Mouse (Mus musculus) testis, adult 2 months (tissue): ENCODE results near the gene Wnk1. TPM values are rescaled to one million over a fixed set of nuclear protein-coding genes. Genes with fewer than 3 reads are reported as not detected.

Experiments
- H3K27ac ChIP-seq: fragments of 200-500 bp; 2 replicates; pipeline ENCODE4 v1.5.1; 2012; ENCODE audit warnings: low read depth, low read length; ENCODE audit not compliant: control insufficient read depth, insufficient read depth
- H3K27me3 ChIP-seq: fragments of 200-500 bp; 2 replicates; pipeline ENCODE4 v1.6.1; 2012; ENCODE audit warnings: mild to moderate bottlenecking, low read length, moderate library complexity; ENCODE audit not compliant: control insufficient read depth, insufficient read depth
- H3K36me3 ChIP-seq: fragments of 200-500 bp; 2 replicates; pipeline ENCODE4 v1.6.1; 2012; ENCODE audit warnings: mild to moderate bottlenecking, low read length; ENCODE audit not compliant: control insufficient read depth, insufficient read depth
- H3K4me1 ChIP-seq: fragments of 200-500 bp; 2 replicates; pipeline ENCODE4 v1.6.1; 2012; ENCODE audit warnings: low read length; ENCODE audit not compliant: control insufficient read depth, insufficient read depth
- H3K4me3 ChIP-seq: fragments of 200-500 bp; 2 replicates; pipeline ENCODE4 v1.5.1; 2012; ENCODE audit warnings: low read depth, mild to moderate bottlenecking, low read length, moderate library complexity, mixed read lengths; ENCODE audit not compliant: control insufficient read depth
- CTCF ChIP-seq: fragments of 200-500 bp; IDR thresholded peaks from 2 replicates; pipeline ENCODE4 v1.5.1; 2012; ENCODE audit warnings: low read depth, mild to moderate bottlenecking, inconsistent platforms, low read length, moderate library complexity; ENCODE audit not compliant: control insufficient read depth, insufficient read depth, insufficient replicate concordance
- POLR2A ChIP-seq: fragments of 200-500 bp; IDR thresholded peaks from 2 replicates; pipeline ENCODE4 v1.6.1; 2012; ENCODE audit warnings: low read depth, mild to moderate bottlenecking, inconsistent platforms, low read length, moderate library complexity; ENCODE audit not compliant: control insufficient read depth
- polyA plus RNA-seq: library from polyadenylated mRNA; depleted of rRNA; stranded (reverse); fragments of >200 nt; gene quantifications from 2 replicates; pipeline ENCODE4 v1.2.3, GENCODE M21; 2012

The Wnk1 gene
- polyA plus RNA-seq, 1 experiment = 137 TPM

DNA sequence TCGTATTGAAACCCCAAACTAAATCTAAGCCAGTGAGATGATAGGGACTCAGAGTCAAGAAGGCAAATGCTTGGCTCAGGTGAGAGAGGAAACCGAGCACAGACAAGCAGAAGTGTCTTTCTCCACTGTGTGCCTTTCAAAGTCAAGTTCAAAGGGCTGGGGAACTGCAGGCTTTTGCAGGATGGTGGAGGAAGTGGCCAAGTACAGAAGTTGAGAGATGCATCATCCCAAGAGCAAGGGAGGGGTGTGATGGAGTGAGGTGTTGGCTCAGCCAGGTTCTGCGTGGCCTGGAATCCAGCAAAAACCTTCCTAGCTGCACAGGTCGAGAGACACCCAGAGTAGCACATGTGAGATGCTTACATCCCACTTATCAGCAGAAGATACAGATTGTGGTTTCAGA lies 43.0 kb upstream of the Wnk1 start:
- Histone ChIP-seq H3K27me3 (no peaks in the 10 kb centered on the region), H3K36me3 (no peaks in the 10 kb centered on the region), H3K4me3 (no peak overlapping the region), H3K4me1 (peaks cover 3% of the 10 kb centered on the region; the same call in 1 of the 2 replicates), H3K27ac (no peak overlapping the region)
- TF ChIP-seq CTCF (no peak), POLR2A (no peak)

DNA sequence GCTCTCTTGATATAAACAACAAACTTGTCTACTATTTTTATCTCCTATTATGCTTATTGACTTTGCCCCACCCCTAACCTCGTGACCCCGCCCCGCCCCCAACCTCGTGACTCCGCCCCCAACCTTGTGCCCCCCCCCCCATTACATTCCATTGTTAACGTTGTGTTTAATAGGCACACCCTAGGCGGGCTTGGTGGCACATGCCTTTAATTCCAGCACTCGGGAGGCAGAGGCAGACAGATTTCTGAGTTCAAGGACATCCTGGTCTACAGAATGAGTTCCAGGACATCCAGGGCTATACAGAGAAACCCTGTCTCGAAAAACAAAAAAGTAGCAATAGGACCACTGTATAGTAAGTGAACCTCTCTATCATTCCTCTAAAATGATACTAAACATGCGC lies 41.1 kb upstream of the Wnk1 start:
- Histone ChIP-seq H3K27ac (no peak overlapping the region), H3K36me3 (no peaks in the 10 kb centered on the region), H3K27me3 (no peaks in the 10 kb centered on the region), H3K4me3 (no peak overlapping the region), H3K4me1 (peaks cover 3% of the 10 kb centered on the region; the same call in 1 of the 2 replicates)
- TF ChIP-seq CTCF = no peak
- TF ChIP-seq POLR2A = no peak

- Histone ChIP-seq H3K27me3 (no peaks in the 10 kb centered on the region), H3K4me3 (no peak overlapping the region)
These were observed 38.4 kb upstream of the Wnk1 start for GRCm38 (mm10) chr6:120076619-120077450.

DNA sequence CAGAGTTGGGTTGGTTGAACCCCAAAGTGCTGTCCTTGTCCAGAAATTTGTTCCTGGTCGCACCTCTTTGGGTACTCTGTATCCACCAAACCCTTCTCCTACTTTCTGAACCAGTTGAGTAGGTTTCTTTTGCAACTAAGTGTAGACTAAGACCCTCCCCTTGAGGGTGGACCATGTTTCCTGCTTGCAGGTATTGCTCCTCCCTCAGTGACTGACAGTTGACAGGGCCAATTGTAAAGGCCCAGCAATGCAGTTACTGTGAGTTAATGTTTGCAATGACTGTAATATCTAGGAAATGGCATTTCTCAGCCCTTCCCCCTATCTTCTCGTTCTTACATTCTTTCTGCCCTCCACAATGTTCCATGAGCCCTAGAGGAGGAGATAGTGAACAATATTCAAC lies 34.2 kb upstream of the Wnk1 start:
- Histone ChIP-seq H3K4me1 (no peaks in the 10 kb centered on the region; the same call in 1 of the 2 replicates), H3K36me3 (no peaks in the 10 kb centered on the region), H3K4me3 (no peak overlapping the region), H3K27ac (no peak overlapping the region), H3K27me3 (no peaks in the 10 kb centered on the region)
- no peak for TF ChIP-seq CTCF
- TF ChIP-seq POLR2A = no peak

More at GRCm38 (mm10) chr6:120076619-120077450, 38.4 kb upstream of the Wnk1 start:
- TF ChIP-seq POLR2A (no peak), CTCF (no peak)
- H3K4me1 ChIP-seq = peaks cover 3% of the 10 kb centered on the region; the same call in 1 of the 2 replicates
- no peak overlapping the region for H3K27ac ChIP-seq
- H3K36me3 ChIP-seq = no peaks in the 10 kb centered on the region

DNA sequence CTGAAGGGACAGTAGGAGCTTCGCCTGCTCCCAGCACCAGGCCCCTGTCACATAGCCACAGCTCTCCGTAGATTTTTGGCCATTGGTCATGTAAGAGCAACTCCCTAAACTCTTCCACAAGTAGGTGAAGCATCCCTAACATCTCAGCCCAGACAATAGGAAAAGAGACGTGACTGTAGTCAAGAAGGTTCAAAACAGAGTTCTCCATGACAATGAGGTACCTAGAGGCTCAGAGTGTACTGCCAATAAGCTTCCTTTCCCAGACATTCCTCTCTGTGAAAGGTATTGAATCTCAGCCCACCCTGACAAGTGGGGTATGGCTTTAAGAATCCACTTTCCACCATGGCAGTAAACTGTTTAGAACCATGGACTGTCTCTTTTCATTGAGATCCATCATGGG lies 31.1 kb upstream of the Wnk1 start:
- Histone ChIP-seq H3K36me3 (no peaks in the 10 kb centered on the region), H3K4me1 (no peaks in the 10 kb centered on the region), H3K27ac (no peak overlapping the region), H3K4me3 (no peak overlapping the region), H3K27me3 (no peaks in the 10 kb centered on the region)
- TF ChIP-seq POLR2A (no peak), CTCF (no peak)

- H3K4me1 ChIP-seq = no peaks in the 10 kb centered on the region
- no peak for TF ChIP-seq POLR2A
- no peak for TF ChIP-seq CTCF
- H3K27ac ChIP-seq = no peak overlapping the region
- no peaks in the 10 kb centered on the region for H3K27me3 ChIP-seq
- no peaks in the 10 kb centered on the region for H3K36me3 ChIP-seq
- no peak overlapping the region for H3K4me3 ChIP-seq
These were observed 27.2 kb upstream of the Wnk1 start for GRCm38 (mm10) chr6:120065552-120066177.

GRCm38 (mm10) chr6:120064627-120065026 lies 26.2 kb upstream of the Wnk1 start:
- Histone ChIP-seq H3K4me1 (no peaks in the 10 kb centered on the region), H3K27ac (no peak overlapping the region), H3K36me3 (no peaks in the 10 kb centered on the region), H3K4me3 (no peak overlapping the region), H3K27me3 (no peaks in the 10 kb centered on the region)
- TF ChIP-seq POLR2A = no peak
- no peak for TF ChIP-seq CTCF

GRCm38 (mm10) chr6:120062934-120063333 lies 24.5 kb upstream of the Wnk1 start:
- no peaks in the 10 kb centered on the region for H3K27me3 ChIP-seq

More at GRCm38 (mm10) chr6:120062934-120063333, 24.5 kb upstream of the Wnk1 start:
- no peak for TF ChIP-seq POLR2A
- no peak for TF ChIP-seq CTCF
- no peak overlapping the region for H3K4me3 ChIP-seq
- no peak overlapping the region for H3K27ac ChIP-seq
- no peaks in the 10 kb centered on the region for H3K36me3 ChIP-seq
- no peaks in the 10 kb centered on the region for H3K4me1 ChIP-seq
